Mouse (Mus musculus): ENCODE measurements around the gene Tnfrsf22. TPM values are rescaled to one million over a fixed set of nuclear protein-coding genes. Genes with fewer than 3 reads are reported as not detected.

Tnfrsf22 gene
- total RNA-seq, 2 experiments from 2014 or later, result 3.5 to 3.9 TPM

Other genes with a start within 250 kb of the Tnfrsf22 start
- gene Cdkn1c, start 188.6 kb downstream of the Tnfrsf22 start, total RNA-seq (2021), result 100 to 1,000 TPM; 242 to 645 TPM
- 1 to 10 TPM; 1.4 to 1.5 TPM for gene Slc22a18, start 175.9 kb downstream of the Tnfrsf22 start, total RNA-seq (2021)
- 1 to 10 TPM in 1 of 2 experiments, under 1 TPM in 1; 0.43 to 2.6 TPM for gene Phlda2, start 146.5 kb downstream of the Tnfrsf22 start, total RNA-seq (2021)
- gene Nap1l4, start 100.6 kb downstream of the Tnfrsf22 start, total RNA-seq (2021), result 100 to 1,000 TPM; 149 to 150 TPM
- 10 to 100 TPM; 46.9 to 59.3 TPM for gene Cars, start 49.6 kb downstream of the Tnfrsf22 start, total RNA-seq (2021)
- 1 to 10 TPM in 1 of 2 experiments, under 1 TPM in 1; 0.79 to 1.7 TPM for gene Tnfrsf26, start 20.9 kb downstream of the Tnfrsf22 start, total RNA-seq (2021)
- 1 to 10 TPM; 3.1 to 4.3 TPM for gene Tnfrsf23, start 36.2 kb upstream of the Tnfrsf22 start, total RNA-seq (2021)
- gene Osbpl5, start 107.3 kb upstream of the Tnfrsf22 start, total RNA-seq (2021), result 10 to 100 TPM; 29.6 to 32.4 TPM
- 1 to 10 TPM; 1.3 to 3.8 TPM for gene Mrgprg, start 117.3 kb upstream of the Tnfrsf22 start, total RNA-seq (2021)
- gene Mrgpre, start 134.8 kb upstream of the Tnfrsf22 start, total RNA-seq (2021), result 1 to 10 TPM; 1.3 to 1.6 TPM
- 10 to 100 TPM; 11.8 to 12.6 TPM for gene Nadsyn1, start 173.2 kb upstream of the Tnfrsf22 start, total RNA-seq (2021)
- gene Dhcr7, start 173.5 kb upstream of the Tnfrsf22 start, total RNA-seq (2021), result 1,000 to 10,000 TPM in 1 of 2 experiments, 100 to 1,000 TPM in 1; 948 to 1,085 TPM
- not detected for gene Gm498, start 217.2 kb upstream of the Tnfrsf22 start, total RNA-seq (2021)